Comparison of ENCODE assay signal across 22 mouse cellular contexts in the genomic region with DNA sequence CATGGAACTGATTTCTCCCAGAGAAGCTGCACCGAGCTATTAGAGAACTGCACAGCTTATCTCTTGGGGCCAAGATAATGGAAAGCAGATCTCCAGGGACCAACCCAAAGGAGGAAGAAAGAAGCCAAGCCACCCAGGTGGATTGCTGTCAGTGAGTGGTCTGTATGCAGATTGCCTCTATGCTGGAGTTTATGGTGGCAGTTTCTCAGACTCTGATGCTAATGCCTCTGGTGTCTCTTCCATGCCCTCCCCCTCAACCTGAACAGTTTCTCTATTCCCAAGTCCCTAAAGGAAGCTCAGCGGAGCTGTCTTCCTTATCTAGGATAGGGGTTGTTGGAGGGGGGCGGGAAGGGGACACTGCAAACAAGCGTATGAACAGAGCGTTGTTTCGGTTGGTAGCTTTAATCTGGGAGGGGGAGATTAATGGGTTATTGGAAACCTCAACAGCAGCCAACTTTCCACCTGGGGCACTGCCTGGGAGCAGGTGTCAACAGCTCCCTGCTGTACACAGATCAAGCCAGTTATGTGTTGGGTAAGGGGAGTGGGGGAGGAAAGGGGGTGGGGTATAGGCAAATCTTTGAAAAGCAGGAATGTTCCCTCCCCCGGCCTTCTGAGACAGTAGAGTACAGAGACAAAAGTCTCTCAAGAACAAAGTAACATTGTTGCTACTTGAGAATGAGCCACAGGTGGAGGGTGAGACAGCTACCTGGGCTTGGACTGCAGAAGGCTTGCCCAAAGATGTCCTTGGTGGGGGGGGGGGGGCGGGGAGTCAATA. TPM values are rescaled to one million over a fixed set of nuclear protein-coding genes. Genes with fewer than 3 reads are reported as not detected.
DNase-seq lines count a peak whose midpoint lies in the region; ATAC-seq and TF ChIP-seq lines count a peak whose summit lies in the region.
"Had no signal": no experiment of that assay in that cellular context is flagged by ENCODE, and none has a peak within 500 bp of the region (broad histone marks: within the 10 kb centered on the region; RNA-seq: fewer than 3 reads in every experiment).

No protein-coding gene starts in this region.

- no peak overlapping the region for H3K27ac ChIP-seq in neural tube, embryonic 11.5 days (ENCODE audit: low read depth, low read length)
- H3K27ac ChIP-seq in ES-E14 (ENCODE audit: insufficient read depth, low read depth, low read length, poor library complexity, severe bottlenecking) = peak overlapping the region; percentile 50; the same call in 1 of the 2 replicates
- H3K27ac ChIP-seq: embryonic facial prominence, embryonic 13.5 days; forebrain, embryonic 12.5 days; heart, adult 2 months; heart, embryonic 15.5 days; hindbrain, embryonic 14.5 days had no signal

- H3K4me2 ChIP-seq in neural tube, embryonic 11.5 days (ENCODE audit: low read depth) = peak overlapping the region; percentile 31
- H3K4me2 ChIP-seq: embryonic facial prominence, embryonic 13.5 days; forebrain, embryonic 12.5 days; heart, embryonic 11.5 days; heart, embryonic 15.5 days; hindbrain, embryonic 14.5 days had no signal

- peaks cover 74% of the 10 kb centered on the region for H3K27me3 ChIP-seq in neural tube, embryonic 11.5 days (ENCODE audit: control insufficient read depth, insufficient read depth, low read length)
- peaks cover 53% of the 10 kb centered on the region for H3K27me3 ChIP-seq in E14TG2a.4 (ENCODE audit: insufficient read depth, low read length)

- no peaks in the 10 kb centered on the region for H3K9me3 ChIP-seq in neural tube, embryonic 11.5 days (ENCODE audit: control insufficient read depth, low read length)
- H3K9me3 ChIP-seq in E14TG2a.4 (ENCODE audit: low read length) (no peaks in the 10 kb centered on the region), ES-E14 (ENCODE audit: control insufficient read depth, insufficient read depth, low read depth, low read length) (no peaks in the 10 kb centered on the region)
- H3K9me3 ChIP-seq: embryonic facial prominence, embryonic 13.5 days; forebrain, embryonic 12.5 days; heart, embryonic 15.5 days had no signal

- in situ Hi-C loops in ES-E14 (cut with MboI; ENCODE audit: low sequenced_read_pairs in 2 of 2, unreplicated experiment in 2 of 2) = no loop called here

- DNase-seq in neural tube, embryonic 11.5 days (ENCODE audit: low spot score) = no peak
- DNase-seq in neural tube, embryonic 10.5 days (ENCODE audit: extremely low spot score, low spot score) = no peak
- no peak for DNase-seq in ES-E14 (ENCODE audit: low read depth, low spot score)
- no peak for DNase-seq in adrenal gland, postnatal 36 days
- no peak for DNase-seq in ovary, postnatal 14 days (ENCODE audit: low spot score)
- DNase-seq: adrenal gland, postnatal 14 days; cerebellum, adult 18-20 months; cerebellum, adult 9-11 months; cerebellum, postnatal 36 days; gastrocnemius, postnatal 14 days; heart, adult 2 months; heart, postnatal 14 days had no signal

- H3K9ac ChIP-seq in neural tube, embryonic 11.5 days (ENCODE audit: low read length) = no peak overlapping the region
- no peak overlapping the region for H3K9ac ChIP-seq in ES-E14 (ENCODE audit: insufficient read depth, low read depth, low read length, poor library complexity, severe bottlenecking)
- H3K9ac ChIP-seq: embryonic facial prominence, embryonic 13.5 days; forebrain, embryonic 12.5 days; heart, embryonic 15.5 days; hindbrain, embryonic 14.5 days had no signal

- H3K4me3 ChIP-seq in neural tube, embryonic 11.5 days (ENCODE audit: low read depth, low read length) = 0 out of 2 replicates have a peak overlapping the region, but pooled peaks have one; percentile 10
- H3K4me3 ChIP-seq in E14TG2a.4 (replicated peaks; ENCODE audit: low read length) (0 out of 2 replicates have a peak overlapping the region, but pooled peaks have one; percentile 20), ES-E14 (ENCODE audit: insufficient read depth in 1 of 2, low read depth in 1 of 2, low read length in 2 of 2, poor library complexity in 1 of 2, severe bottlenecking in 1 of 2) (no peak overlapping the region)
- H3K4me3 ChIP-seq: embryonic facial prominence, embryonic 13.5 days; forebrain, embryonic 12.5 days; heart, adult 2 months; heart, embryonic 15.5 days had no signal

- no peaks in the 10 kb centered on the region for H3K36me3 ChIP-seq in neural tube, embryonic 11.5 days (ENCODE audit: control insufficient read depth, insufficient read depth, low read length)
- H3K36me3 ChIP-seq in E14TG2a.4 (ENCODE audit: insufficient read depth, low read length) (no peaks in the 10 kb centered on the region), ES-E14 (ENCODE audit: control insufficient read depth, insufficient read depth, low read length, poor library complexity, severe bottlenecking) (no peaks in the 10 kb centered on the region)
- H3K36me3 ChIP-seq: embryonic facial prominence, embryonic 13.5 days; forebrain, embryonic 12.5 days; heart, embryonic 15.5 days had no signal

- H3K4me1 ChIP-seq in neural tube, embryonic 11.5 days (ENCODE audit: control insufficient read depth, insufficient read depth, low read length) = peaks cover 9% of the 10 kb centered on the region
- H3K4me1 ChIP-seq in E14TG2a.4 (replicated peaks; ENCODE audit: low read depth, low read length) (peaks cover 83% of the 10 kb centered on the region), ES-E14 (ENCODE audit: control insufficient read depth in 2 of 2, insufficient read depth in 2 of 2, low read length in 2 of 2, poor library complexity in 1 of 2) (peaks cover 6 to 30% of the 10 kb centered on the region in 2 experiments; a peak in 3 of 4 replicates)

- TF ChIP-seq CTCF in E14TG2a.4 (conservative IDR thresholded peaks at IDR 0.05; ENCODE audit: low read length) = no peak

- no peak for ATAC-seq in neural tube, embryonic 11.5 days (ENCODE audit: insufficient read depth, low FRiP score, low TSS enrichment)
- ATAC-seq: forebrain, embryonic 16.5 days had no signal

- WGBS in neural tube, embryonic 11.5 days = 2% methylated on average over 8 of the region's 8 CpGs

TF ChIP-seq in ES-E14, 5 proteins besides CTCF, POLR2A, EP300 and RAD21:
- TF ChIP-seq CHD2 (IDR thresholded peaks at IDR 0.05; ENCODE audit: low read depth, low read length) (no peak), ZNF384 (IDR thresholded peaks at IDR 0.05; ENCODE audit: low read depth, low read length) (no peak), HCFC1 (IDR thresholded peaks at IDR 0.05; ENCODE audit: borderline replicate concordance, insufficient read depth, low read length) (no peak), MAFK (IDR thresholded peaks at IDR 0.05; ENCODE audit: insufficient read depth, low read depth, low read length) (no peak), ZC3H11A (IDR thresholded peaks at IDR 0.05; ENCODE audit: borderline replicate concordance, low read depth, low read length) (no peak)

RNA-seq across cellular contexts. Expression of a gene that starts 3.0 kb away (rescaled TPM):
- 11.2 and 14.7 TPM in 2 replicates for polyA plus RNA-seq in neural tube, embryonic 11.5 days (2014; fragmentation: Nextera tagmentation; extraction: Ambion mirVana)
- 0.63 and 0.94 TPM in 2 replicates for total RNA-seq in ES-E14 (2012; rRNA removed)
- not detected for total RNA-seq in adrenal gland, postnatal 36 days (2021)
- total RNA-seq: adrenal gland, postnatal 14 days; gastrocnemius, adult 18-20 months; gastrocnemius, postnatal 14 days; heart, adult 2 months; heart, postnatal 14 days; hematopoietic stem cell, adult 5-6 weeks had no signal
- polyA plus RNA-seq: embryonic facial prominence, embryonic 13.5 days; gonadal fat pad, adult 2 months; heart, adult 2 months; heart, embryonic 15.5 days; hindbrain, embryonic 14.5 days had no signal

RNA-seq across cellular contexts. Expression of a gene that starts 7.8 kb away (rescaled TPM):
- polyA plus RNA-seq in neural tube, embryonic 11.5 days (2014; fragmentation: Nextera tagmentation; extraction: Ambion mirVana) = 9.5 and 10.9 TPM in 2 replicates
- 6.9 and 7.5 TPM in 2 replicates for total RNA-seq in ES-E14 (2012; rRNA removed)
- 1 to 10 TPM; 2.2 to 5.5 TPM for total RNA-seq in adrenal gland, postnatal 36 days (2021)

Comparison
In these comparisons a context has a peak if more than half of its experiments do, and no peak if none do; other contexts are left out.
1. H3K4me3 ChIP-seq: peak in neural tube, embryonic 11.5 days (single experiment) and E14TG2a.4 (single experiment); none in ES-E14 (0 of 2).